Mouse (Mus musculus) left cerebral cortex, adult 18-20 months (tissue): ENCODE measurements at regions not wholly inside any gene's neighbourhood (a gene's known extent, or its start where the extent isn't known, plus 50 kb on each side); places are given as distances from the start of the nearest gene placed in this dataset.
"Not testable (repeated sequence)": the region's sequence is repeated elsewhere in the genome, so short reads cannot be mapped to it uniquely, and the experiment has no call there.

Experiments used
- DNase-seq, 2 experiments: peaks; one replicate each; pipeline ENCODE4 v3.0.0; 2021 to 2022; ENCODE audit warnings: low spot score in 2 of 2, mixed read lengths in 1 of 2

DNA sequence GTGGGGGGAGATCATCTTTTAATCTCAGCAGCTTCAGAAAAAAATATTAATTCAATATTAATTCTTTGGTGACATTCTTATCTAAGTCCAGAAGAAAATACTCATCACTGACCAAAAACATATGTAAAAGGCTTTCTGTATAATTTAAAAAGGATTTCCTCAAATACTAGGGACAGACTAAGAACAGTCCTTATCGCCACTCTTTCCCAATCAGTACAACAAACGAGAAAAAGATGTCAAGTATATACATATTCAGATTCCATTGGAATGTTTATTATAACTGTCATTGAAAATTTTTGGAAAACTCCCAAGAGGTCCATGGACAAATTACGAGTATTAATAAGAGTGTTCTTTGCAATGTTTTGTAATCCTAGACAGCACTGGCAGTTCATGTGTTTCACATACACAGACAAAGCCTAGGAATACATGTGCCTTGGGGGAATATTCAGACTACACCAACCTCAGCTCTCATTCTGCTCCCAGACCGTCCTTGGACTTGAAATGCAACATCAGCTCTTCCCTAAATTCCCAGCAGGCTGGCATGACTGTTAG lies 270.4 kb upstream of the Dcbld2 start:
- DNase-seq = no peak

DNA sequence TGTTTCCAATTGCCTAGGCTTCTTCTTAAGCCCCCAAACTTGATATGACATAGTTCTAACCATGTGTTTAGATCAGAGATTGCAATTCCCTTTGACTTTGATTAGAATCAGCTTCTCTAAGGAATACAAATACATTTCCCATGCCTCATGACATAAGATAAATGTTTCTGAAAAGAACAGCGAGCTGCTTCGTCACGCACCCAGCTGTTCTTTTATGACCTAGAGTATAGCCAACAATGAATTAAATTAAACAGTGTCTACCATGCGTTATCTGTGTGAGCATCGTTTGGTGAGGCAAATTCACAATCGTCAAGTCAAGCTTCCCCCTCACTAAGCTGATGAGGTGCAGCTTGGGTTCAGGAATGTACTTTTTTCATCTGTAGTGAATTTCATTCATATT lies 261.8 kb upstream of the Dcbld2 start:
- DNase-seq = no peak

DNA sequence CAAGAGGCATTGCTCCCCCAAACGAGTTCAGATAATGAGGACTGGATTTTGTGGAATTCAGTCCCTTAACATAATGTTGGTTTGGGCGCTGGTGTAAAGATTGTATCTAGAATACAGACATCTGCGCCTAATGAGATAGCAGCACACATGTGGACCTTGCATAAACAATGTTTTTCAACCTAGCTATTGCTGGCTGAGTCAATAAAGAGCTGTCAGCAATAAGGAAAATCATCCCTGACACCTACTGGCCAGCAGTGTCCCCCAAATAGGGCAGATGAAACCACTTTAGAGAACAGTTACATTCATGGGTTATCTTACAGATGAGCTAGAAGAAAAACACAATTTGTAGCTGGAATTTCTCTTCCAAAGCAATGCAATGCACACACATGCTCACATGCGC lies 252.7 kb upstream of the Dcbld2 start:
- DNase-seq = no peak

DNA sequence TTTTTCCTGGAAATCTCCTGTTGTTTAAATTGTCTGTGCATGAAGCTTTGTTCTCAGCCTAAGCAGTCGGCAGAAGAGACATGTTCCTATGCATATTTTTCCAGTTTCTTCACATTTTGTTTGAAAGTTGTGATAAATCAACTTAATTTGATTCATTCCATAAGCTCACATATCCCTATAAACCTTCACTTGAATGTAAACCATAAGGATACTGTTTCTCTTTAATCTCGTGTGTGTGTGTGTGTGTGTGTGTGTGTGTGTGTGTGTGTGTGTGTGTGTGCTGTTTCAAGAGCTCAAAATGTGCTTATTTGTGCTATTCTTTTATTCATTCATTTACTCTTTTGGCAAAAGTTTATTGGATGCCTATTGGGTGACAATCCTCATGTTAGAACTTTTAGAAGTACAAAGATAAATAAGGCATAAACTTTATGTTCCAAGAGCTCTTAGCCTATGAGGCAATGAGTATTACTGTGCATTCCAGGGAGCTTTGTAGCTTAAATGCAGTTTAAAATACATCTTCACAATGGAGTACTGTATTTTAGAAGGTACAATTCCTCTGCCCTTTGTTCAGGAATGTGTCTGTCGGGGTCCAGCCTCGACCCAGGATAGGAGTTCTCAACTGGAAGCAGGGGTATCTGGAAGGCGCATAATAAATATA lies 229.4 kb upstream of the Dcbld2 start:
- DNase-seq = no peak

DNA sequence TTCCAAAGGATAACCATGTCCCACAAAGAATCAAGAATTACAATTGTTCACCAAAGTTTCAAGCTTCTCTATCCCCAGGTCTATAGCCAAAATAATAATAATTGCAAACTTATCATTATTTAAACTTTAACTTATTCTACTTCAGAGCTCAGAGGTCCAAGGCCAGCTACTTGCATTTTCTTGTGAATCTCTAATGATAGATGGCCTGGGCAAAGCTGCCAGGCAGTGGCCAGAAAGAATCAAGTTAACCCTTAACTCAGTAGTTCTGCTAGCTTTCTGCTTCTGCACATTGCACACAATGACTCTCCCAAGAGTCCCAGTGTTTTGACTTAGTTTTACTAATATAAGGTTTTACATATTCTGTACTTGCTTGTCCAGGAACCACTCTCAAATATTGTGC lies 228.3 kb upstream of the Dcbld2 start:
- not testable (repeated sequence) for DNase-seq

DNA sequence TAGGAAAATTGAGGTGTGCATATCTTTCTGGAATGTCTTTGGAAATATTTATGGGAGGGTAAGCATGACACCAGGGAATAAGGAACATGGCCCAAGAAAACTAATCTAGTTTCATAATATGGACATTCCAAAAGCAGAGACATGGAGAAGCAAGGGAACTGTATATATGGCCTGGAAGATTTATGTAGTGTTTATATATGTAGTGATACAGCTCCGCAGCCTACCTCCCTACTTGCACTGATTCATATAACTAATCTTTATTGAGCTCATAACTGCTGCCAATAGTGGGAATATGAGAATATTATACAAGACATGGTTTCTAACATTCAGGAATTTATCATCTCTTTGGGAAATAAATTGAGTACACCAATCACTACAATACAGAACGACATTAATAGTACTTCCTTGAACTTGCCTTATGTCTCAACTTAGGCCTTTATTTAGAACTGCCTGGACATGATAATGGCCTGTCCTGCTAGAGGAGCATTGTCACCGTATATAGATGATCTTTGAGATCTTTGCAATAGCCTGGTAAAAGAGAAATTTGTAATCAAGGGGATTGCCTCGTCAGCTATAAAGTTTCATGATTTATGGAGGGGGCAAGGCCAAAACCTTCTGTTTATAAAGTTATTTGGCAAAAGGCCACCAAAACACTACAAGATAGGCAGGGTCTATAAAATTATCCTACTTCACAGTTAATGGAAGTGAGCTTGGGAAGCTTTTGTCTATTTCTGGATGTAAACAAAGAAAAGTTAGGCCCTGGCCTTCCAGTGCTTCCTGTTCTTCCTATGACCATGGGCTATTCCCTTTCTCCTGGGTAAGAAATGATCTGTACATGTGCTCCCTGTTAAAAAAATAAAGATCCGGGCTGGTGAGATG lies 213.4 kb upstream of the Dcbld2 start:
- no peak for DNase-seq

DNA sequence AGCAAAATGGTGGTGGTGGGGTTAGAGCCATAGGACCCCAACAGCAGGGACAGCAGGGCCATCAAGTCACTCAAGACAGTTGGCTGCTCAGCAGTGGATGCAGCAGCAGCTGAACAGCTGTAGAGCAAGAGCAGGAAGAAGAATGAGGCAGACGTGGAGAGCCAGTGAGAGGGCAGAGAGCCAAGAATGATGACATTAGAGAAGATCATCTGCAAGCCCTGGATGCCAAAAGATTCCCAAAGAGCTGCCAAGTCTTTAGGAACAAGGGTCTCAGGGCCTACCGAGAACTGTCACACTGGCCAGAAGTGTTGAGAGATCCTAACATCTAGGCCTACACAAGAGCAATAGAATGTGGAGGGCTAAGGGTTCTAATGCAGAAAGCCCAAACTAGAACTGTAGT lies 196.4 kb upstream of the Dcbld2 start:
- no peak for DNase-seq

DNA sequence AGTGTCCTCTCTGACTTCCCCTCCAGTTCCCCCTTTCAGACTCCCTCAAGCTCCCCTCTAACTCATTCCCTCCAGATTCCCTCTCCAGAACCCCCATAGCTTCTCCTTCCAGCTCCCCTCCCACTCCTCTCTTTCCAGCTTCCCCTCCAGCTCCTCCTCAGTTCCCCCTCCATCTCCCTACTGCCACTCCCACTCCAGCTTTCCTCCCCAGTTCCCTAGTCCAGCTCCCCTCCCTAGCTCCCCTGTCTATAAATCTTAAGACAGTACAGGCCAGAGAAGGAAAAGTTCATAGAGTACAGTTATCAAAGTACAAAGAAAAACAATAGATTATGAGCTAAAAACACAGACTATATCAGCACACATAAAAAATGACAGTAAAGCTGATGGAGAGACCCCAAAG lies 173.6 kb upstream of the Dcbld2 start:
- DNase-seq = no peak

DNA sequence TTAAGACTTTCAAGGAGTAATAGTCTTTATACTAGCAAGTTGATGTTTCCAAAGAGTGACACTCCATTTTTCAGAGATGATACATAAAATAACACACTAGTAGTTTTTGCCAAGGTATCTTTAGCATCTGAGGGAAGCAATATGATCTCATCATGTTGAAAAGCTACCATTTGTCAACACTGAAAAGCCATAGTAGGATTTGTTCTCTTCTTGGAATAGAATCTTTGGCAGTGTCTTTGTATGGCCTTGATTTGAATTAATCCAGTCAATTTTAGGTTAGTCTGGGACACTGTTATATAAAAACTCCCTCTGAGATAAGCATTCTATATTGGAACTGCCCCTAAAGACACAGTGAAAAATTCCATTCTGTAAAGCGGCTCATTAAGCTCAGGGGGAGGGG lies 171.4 kb upstream of the Dcbld2 start:
- no peak for DNase-seq

DNA sequence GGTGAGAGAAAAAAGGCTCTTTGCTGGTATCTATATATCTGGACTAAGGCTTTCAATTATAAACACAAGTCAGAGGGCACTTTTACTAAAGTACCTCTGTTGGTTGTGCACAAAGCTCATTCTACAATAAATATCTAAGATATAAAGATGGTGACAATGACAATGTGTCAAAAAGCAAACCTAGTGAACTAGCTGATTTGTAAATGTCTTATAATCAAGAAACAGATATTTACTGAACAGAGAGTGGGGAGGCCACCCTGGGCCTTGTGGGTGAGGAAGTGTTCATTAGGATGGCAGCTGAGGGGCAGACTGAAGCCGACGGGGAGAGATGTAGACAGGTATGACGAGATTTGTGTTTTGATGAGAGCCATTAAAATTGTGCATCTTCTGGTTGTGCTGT lies 132.0 kb upstream of the Dcbld2 start:
- DNase-seq = no peak

DNA sequence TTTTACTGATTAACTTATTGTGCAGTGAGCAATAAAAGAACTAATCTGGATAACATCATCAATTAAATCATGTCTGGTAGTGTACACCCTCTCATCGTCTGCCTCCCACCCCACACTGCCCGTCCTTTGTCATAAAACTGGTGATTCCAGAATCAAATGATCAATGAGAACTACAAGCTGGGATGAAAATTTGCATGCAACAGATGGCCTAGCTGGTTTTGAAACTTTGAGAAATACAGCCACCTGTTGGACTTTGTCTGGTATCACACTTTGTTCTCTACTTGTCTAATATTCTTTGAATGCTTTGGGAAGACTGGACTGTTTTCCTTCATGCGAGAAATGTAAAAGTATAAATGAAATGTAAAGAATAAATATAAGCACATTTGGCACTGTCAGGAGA lies 126.8 kb upstream of the Dcbld2 start:
- no peak for DNase-seq

DNA sequence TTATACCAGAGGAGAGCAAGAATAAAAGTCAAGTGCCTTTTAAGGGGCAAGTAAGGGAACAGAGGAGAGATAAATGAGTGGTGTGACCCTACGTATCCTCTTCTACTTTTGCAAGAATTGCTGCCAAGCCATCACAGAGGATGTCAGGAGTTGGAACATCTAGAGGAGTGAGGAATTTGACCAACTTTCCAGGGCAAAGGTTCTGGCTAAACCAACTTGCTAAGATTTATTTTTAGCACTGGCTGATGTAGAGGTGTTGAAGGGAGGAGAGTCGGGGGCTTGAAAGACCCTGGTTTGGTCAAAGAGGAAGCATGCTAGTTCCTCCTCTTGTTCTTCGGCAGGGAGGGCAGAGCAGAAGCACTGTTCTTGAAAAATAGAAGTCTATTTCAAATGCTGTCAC lies 113.8 kb upstream of the Dcbld2 start:
- DNase-seq = no peak

DNA sequence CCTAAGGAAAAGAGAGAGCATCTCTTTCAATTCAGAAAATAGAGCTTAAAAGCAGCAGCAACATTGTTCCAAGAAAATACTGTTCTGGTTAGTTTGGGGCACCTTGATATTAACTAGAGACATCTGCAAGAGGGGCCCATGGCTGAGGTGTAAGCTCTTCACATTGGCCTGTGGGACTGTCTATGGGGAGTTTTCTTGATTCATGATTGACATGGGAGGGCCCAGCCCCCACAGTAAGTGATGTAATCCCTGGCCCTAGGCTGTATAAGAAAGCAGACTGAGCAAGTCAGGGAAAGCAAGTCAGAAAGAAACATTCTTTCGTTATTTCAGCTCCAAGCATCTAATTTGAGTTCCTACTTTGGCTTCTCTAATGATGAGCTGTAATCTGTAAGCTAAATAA lies 113.1 kb upstream of the Dcbld2 start:
- no peak for DNase-seq

DNA sequence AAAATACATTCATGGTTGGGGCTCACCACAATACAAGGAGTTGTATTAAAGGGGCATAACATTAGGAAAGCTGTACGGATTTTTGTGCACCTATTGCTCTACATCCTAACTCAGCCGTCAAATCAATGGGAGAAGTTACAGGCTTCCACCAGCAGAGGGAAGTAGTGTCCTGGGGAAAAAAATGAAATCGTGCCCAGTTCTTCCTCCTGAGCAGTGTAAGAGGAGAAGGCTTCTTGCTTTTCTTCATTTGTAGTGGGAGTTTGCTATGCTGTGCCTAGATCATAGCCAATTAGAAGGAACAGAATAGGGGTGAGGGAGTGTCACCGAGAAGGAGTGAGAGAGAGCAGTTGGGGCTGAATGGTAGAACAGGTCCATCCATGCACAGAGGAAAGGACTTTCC lies 108.7 kb upstream of the Dcbld2 start:
- DNase-seq = peak; percentile 61 to 63

DNA sequence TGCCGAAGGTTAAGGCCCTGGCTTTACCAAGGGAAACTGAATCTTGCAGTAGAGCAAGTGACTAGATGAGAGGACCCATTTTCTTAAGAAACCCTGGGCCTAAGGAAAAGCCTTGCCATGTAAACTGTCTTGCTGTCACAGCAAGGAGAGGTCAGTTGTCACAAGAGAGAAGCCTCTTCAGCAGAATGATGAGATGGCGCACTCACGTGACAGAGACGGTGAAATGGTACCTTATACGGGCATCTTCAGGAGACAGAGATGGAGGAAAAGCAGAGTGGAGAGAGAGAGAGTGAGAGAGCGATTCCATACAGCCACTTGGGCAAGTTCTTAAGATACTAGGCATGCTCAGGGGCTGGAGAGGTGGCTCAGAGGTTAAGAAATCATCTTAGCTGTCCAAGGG lies 108.1 kb upstream of the Dcbld2 start:
- no peak for DNase-seq

DNA sequence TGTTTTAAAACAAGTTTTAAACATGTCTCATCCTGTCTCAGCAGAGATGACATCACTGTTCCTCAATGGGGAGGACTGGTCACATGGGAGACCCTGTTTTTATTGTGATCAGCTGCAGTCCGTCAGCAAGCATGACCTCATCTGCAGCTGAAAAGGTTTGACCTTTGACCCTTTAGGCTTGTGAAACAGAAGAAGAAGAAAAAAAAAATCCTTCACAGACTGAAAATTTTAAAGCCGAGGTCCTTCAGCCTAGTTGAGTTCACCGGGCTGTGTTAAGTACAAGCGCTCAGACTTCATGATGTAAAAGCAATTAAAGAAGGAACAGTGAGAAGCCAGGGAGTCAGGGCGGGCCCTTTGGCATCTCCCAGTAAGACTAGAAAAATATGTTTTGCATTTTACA lies 104.7 kb upstream of the Dcbld2 start:
- DNase-seq = no peak

DNA sequence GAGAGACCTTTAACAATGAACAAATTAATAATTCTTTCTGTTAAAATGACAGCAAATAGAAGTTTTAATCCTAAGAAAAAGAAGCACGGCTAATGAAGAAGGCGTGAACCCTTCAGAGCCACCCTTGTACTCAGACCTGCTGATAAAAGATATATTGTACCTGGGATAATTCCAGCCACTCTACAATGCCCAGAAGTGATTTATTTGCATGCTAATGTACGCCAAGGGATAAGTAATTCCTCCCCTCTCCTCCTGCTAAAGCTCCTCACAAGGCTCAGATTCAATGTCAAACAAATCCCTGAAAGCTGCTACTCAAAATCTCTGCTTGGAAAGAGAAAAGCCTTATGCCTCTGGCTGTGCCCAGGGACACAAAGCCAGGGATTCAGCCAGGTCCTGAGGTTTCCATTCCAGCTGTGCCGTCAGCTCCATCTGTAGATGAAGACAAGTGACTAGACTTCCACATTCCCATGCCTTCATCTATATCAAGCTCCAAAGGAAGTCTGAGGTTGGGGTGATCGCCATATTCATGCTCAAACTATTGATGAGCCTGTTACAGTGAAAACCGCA lies 91.3 kb upstream of the Dcbld2 start:
- no peak for DNase-seq

DNA sequence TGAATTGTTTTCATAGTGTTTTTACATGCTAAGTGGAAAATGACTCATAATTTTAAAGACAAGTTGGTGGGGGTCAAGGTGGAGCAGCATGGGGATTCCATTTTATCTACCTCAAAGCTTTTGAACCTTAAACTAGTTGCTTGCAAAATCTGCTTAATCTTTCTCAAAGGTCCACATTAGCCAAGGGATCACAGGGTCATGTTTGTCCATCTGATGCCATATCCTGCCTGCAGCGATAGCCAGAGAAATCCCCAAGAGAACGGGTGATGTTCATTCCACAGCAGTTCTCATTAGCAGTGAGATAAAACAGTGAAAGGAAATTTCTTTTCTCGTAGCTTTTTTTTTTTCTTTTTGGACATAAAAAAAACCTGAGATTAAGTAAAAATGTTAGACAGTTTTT lies 77.2 kb upstream of the Dcbld2 start:
- DNase-seq = no peak

DNA sequence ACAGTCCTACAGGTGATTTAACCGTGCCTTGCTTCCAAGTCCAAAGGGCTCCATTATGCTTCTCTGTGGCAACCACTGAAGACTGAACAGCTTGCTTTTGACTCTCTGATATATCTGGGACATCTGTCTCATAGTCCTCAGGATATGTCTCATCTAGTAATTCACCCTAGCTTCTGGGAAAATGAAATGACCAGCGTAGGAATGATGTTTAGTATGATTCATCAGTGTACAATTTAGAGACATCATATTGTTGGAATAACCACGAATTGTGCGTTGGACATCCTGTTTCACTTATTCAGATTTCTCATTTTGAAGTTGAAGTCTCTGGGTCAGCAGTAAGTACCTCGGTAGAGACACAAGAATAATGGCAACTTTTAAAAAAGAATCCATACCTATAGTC lies 64.3 kb upstream of the Dcbld2 start:
- DNase-seq = no peak

DNA sequence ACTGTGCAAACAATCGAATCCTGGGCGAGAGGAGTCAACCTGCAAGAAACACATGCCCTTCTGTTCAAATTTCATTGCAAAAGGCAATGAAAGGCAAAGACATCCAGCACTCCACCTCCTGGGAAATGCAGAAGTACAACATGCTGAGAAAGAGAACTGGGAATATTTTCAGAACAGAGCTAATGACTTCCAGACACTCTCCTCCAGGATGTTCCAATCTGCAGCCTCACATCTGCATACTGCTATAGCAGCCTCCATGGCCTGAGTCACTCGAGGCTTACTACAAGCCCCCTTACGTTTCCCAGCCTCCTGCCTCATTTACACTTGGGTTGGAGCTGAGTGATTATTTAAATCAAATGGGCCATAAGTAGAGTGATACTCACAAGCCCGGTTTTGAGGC lies 58.9 kb upstream of the Dcbld2 start:
- no peak for DNase-seq

DNA sequence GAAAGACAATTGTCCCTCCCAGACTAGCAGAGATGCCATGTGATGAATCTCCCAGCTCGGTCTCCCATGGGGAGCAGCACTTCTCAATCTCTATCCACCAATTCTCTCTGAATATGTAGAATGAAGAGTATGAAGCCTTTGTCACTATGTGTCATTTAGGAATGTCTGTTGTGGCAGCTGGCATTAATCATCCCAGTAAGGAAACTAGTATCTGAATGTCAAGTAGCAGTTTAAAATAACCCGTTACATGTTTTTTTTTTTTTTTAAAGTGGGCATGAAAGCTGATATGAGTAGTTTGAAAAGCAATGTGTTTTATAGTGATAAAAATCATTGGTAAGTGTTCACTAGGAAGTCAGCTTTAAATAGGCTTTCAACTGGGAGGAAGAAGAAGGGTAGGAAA lies 58.4 kb upstream of the Dcbld2 start:
- DNase-seq = no peak

DNA sequence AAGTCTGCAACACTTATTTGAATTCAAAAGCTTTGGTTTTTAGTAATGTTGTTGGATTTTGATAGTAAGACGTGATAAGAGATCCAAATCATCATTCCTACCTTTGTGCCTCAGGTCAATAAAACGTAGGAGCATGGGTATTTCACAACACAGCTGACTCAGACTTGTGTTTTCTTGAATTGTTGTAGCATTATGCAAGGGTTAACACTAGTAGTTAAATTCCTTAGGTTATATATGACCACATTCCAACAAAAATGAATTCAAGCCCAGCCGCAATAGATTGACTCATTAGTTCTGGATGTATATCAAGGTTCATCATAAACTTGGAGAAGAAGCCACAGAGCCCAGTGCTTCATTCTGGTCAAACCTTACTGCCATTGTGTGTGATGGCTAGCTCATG lies 56.1 kb upstream of the Dcbld2 start:
- no peak for DNase-seq
